Mouse (Mus musculus) midbrain, embryonic 12.5 days (tissue): ENCODE measurements around the gene Cdc42bpg. TPM values are rescaled to one million over a fixed set of nuclear protein-coding genes. Genes with fewer than 3 reads are reported as not detected.
A peak's percentile ranks its signal among the peaks of the same experiment; 100 is the strongest.

ENCODE experiments used
- ATAC-seq: fragments of 200-750 bp; cut with Nextera tagmentation; 2 replicates; pipeline ENCODE4 v1.8.0; 2017; ENCODE audit warnings: low read depth, moderate TSS enrichment, moderate library complexity; ENCODE audit not compliant: low FRiP score
- H3K27ac ChIP-seq: fragments of 300-500 bp; sonication (generic); replicated peaks from 2 replicates; pipeline ENCODE4 v1.5.1; 2016; ENCODE audit warnings: mild to moderate bottlenecking
- H3K27me3 ChIP-seq: fragments of 300-500 bp; sonication (generic); 2 replicates; pipeline ENCODE4 v1.6.1; 2016; ENCODE audit warnings: mild to moderate bottlenecking
- H3K36me3 ChIP-seq: fragments of 300-500 bp; sonication (generic); 2 replicates; pipeline ENCODE4 v1.6.1; 2016
- H3K4me1 ChIP-seq: fragments of 300-500 bp; sonication (generic); 2 replicates; pipeline ENCODE4 v1.6.1; 2016
- H3K4me2 ChIP-seq: fragments of 300-500 bp; sonication (generic); replicated peaks from 2 replicates; pipeline ENCODE4 v1.6.1; 2016; ENCODE audit warnings: mild to moderate bottlenecking, moderate library complexity
- H3K4me3 ChIP-seq: fragments of 300-500 bp; sonication (generic); 2 replicates; pipeline ENCODE4 v1.5.1; 2016; ENCODE audit warnings: mild to moderate bottlenecking
- H3K9ac ChIP-seq: fragments of 300-500 bp; sonication (generic); replicated peaks from 2 replicates; pipeline ENCODE4 v1.6.1; 2016; ENCODE audit warnings: mild to moderate bottlenecking, moderate library complexity
- H3K9me3 ChIP-seq: fragments of 300-500 bp; sonication (generic); 2 replicates; pipeline ENCODE4 v1.6.1; 2016; ENCODE audit warnings: mild to moderate bottlenecking
- WGBS: fragments of 180-500 bp; shearing (Covaris S2); methylation state at CpG from one replicate; pipeline ENCODE4 v1.1.7; 2016; 5-methylcytosine and 5-hydroxymethylcytosine counted together
- microRNA counts: library from miRNA; unstranded; fragments of <30 nt; microRNA quantifications from one replicate; lab custom pipeline; 2017
- microRNA-seq: library from miRNA; unstranded; fragments of <30 nt; microRNA quantifications from one replicate; pipeline ENCODE4, GENCODE M21; 2017
- polyA plus RNA-seq: library from polyadenylated mRNA; unstranded; fragments of >200 nt; fragmentation: Nextera tagmentation; extraction: Ambion mirVana; gene quantifications from 2 replicates; pipeline ENCODE4 v1.2.1, GENCODE M21; 2016

Cdc42bpg gene
- polyA plus RNA-seq, 1 experiment from 2014 or later, result 0.37 TPM

DNA sequence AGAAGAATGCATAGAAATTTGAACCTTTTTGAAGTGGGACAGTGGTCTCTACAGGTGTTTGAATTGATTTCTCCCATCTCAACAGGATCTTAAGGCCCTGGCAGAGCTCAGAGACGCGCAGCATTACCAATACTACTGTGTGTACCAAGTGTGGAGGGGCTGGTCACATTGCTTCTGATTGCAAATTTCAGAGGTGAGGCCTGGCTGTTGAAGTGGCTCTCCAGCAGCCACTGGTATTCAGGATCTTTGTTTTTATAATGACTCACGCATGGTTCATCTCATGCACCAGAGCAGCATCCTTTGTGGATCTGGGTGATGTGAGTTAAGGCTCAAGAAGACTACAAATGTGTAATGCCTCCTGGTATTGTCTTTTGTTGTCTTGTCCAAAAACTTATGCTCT lies 66.2 kb downstream of the Cdc42bpg start:
- Histone ChIP-seq H3K9me3 (no peaks in the 10 kb centered on the region), H3K9ac (no peak overlapping the region), H3K4me3 (no peak overlapping the region), H3K27ac (no peak overlapping the region), H3K36me3 (peaks cover 97% of the 10 kb centered on the region), H3K4me1 (no peaks in the 10 kb centered on the region), H3K4me2 (no peak overlapping the region), H3K27me3 (no peaks in the 10 kb centered on the region)
- WGBS, result 98% methylated on average over 3 of the region's 3 CpGs
- no peak for ATAC-seq

DNA sequence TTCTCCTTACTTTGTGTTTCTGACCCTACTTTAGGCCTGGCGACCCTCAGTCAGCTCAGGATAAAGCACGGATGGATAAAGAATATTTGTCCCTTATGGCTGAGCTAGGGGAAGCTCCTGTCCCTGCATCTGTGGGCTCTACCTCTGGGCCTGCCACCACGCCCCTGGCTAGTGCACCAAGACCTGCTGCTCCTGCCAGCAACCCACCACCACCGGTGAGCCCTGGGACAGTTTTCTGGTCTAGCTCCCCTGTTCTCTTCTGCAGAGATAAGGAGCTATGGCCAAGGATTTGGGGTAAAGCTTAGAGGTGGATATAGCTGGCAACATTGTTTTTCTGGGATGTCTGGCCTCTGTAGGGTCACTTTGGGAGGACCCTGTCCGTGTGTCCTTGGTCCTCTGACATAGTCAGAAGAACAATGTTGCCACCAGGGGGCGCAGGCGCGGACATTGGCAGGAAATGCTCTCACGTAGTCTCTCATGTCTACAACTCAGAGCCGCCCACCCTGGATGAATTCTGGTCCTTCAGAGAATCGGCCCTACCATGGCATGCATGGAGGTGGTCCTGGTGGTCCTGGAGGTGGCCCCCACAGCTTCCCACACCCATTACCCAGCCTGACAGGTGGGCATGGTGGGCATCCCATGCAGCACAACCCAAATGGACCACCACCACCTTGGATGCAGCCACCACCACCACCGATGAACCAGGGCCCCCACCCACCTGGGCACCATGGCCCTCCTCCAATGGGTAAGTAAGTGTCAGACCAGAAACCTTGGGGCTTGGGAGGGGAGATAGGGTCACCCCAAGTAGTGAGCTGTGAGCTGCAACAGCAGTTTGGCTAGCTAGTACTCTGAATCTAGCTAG lies 67.5 kb downstream of the Cdc42bpg start:
- no peaks in the 10 kb centered on the region for H3K27me3 ChIP-seq
- no peak overlapping the region for H3K9ac ChIP-seq
- no peak overlapping the region for H3K4me3 ChIP-seq
- no peak for ATAC-seq
- H3K4me2 ChIP-seq, result no peak overlapping the region
- H3K27ac ChIP-seq, result no peak overlapping the region
- no peaks in the 10 kb centered on the region for H3K4me1 ChIP-seq
- WGBS, result 66% methylated on average over 12 of the region's 12 CpGs
- peaks cover 95% of the 10 kb centered on the region for H3K36me3 ChIP-seq
- H3K9me3 ChIP-seq, result no peaks in the 10 kb centered on the region

DNA sequence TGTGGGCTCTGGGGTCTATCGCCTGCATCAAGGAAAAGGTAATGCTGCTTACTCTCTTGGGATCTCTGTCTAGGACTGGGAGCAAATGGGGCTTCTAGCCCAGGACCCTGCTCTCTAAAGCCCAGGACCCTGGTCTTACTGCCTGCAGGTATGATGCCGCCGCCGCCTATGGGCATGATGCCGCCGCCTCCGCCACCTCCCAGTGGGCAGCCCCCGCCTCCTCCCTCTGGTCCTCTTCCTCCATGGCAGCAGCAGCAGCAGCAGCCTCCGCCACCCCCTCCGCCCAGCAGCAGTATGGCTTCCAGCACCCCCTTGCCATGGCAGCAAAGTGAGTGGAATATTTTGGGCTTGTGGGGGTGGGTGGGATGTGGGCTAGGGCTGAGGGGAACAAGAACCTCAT lies 68.3 kb downstream of the Cdc42bpg start:
- no peaks in the 10 kb centered on the region for H3K27me3 ChIP-seq
- no peaks in the 10 kb centered on the region for H3K4me1 ChIP-seq
- ATAC-seq, result no peak
- H3K4me3 ChIP-seq, result no peak overlapping the region
- no peak overlapping the region for H3K27ac ChIP-seq
- H3K36me3 ChIP-seq, result peaks cover 95% of the 10 kb centered on the region
- H3K9ac ChIP-seq, result no peak overlapping the region
- H3K9me3 ChIP-seq, result no peaks in the 10 kb centered on the region
- 99% methylated on average over 9 of the region's 10 CpGs for WGBS
- no peak overlapping the region for H3K4me2 ChIP-seq

MicroRNAs within 50 kb of the gene (microRNA counts, 519-probe panel; counts per million panel counts)
- not detected for microRNA mmu-miR-192 (lab: Ali Mortazavi, UCI)

Small RNA genes within 50 kb of the gene (microRNA-seq; reads per million reads assigned to microRNA genes)
- gene Mir192, result 96.6 reads per million, percentile 50 among the genes with 10 or more reads in this experiment
- gene Mir194-2, result 106 reads per million, percentile 51 among the genes with 10 or more reads in this experiment
- not detected for gene Mir6989

Other genes starting within 250 kb of the Cdc42bpg start
- 75.8 and 76.4 TPM in 2 replicates for gene Mrpl49, start 248.7 kb upstream of the Cdc42bpg start, polyA plus RNA-seq
- gene Fau, start 248.6 kb upstream of the Cdc42bpg start, polyA plus RNA-seq, result 595 and 628 TPM in 2 replicates
- gene Znhit2, start 245.3 kb upstream of the Cdc42bpg start, polyA plus RNA-seq, result 30.8 and 32.2 TPM in 2 replicates
- gene Tm7sf2, start 238.1 kb upstream of the Cdc42bpg start, polyA plus RNA-seq, result 41.0 and 41.3 TPM in 2 replicates
- gene Vps51, start 229.2 kb upstream of the Cdc42bpg start, polyA plus RNA-seq, result 77.0 and 82.2 TPM in 2 replicates
- gene Tmem262, start 226.4 kb upstream of the Cdc42bpg start, polyA plus RNA-seq, result not detected in 2 replicates
- 2.6 and 3.6 TPM in 2 replicates for gene Gm28374, start 224.2 kb upstream of the Cdc42bpg start, polyA plus RNA-seq
- gene Zfpl1, start 221.5 kb upstream of the Cdc42bpg start, polyA plus RNA-seq, result 67.1 and 75.1 TPM in 2 replicates
- gene Cdca5, start 221.5 kb upstream of the Cdc42bpg start, polyA plus RNA-seq, result 41.5 and 42.1 TPM in 2 replicates
- 0.77 TPM in 1 of 2 replicates, not detected in the other for gene AC131692.1, start 212.0 kb upstream of the Cdc42bpg start, polyA plus RNA-seq
- gene Naaladl1, start 200.7 kb upstream of the Cdc42bpg start, polyA plus RNA-seq, result 0.59 and 0.94 TPM in 2 replicates
- 49.7 and 50.8 TPM in 2 replicates for gene Sac3d1, start 187.8 kb upstream of the Cdc42bpg start, polyA plus RNA-seq
- 29.7 and 30.5 TPM in 2 replicates for gene Snx15, start 178.2 kb upstream of the Cdc42bpg start, polyA plus RNA-seq
- gene Batf2, start 165.5 kb upstream of the Cdc42bpg start, polyA plus RNA-seq, result not detected in 2 replicates
- 90.9 and 96.1 TPM in 2 replicates for gene Arl2, start 164.9 kb upstream of the Cdc42bpg start, polyA plus RNA-seq
- gene Majin, start 122.1 kb upstream of the Cdc42bpg start, polyA plus RNA-seq, result not detected in 2 replicates
- 0.74 TPM in 1 of 2 replicates, not detected in the other for gene Gpha2, start 80.1 kb upstream of the Cdc42bpg start, polyA plus RNA-seq
- 61.3 and 66.1 TPM in 2 replicates for gene Ppp2r5b, start 70.6 kb upstream of the Cdc42bpg start, polyA plus RNA-seq
- gene Atg2a, start 64.8 kb upstream of the Cdc42bpg start, polyA plus RNA-seq, result 13.6 and 14.2 TPM in 2 replicates
- gene Ehd1, start 29.7 kb upstream of the Cdc42bpg start, polyA plus RNA-seq, result 90.8 and 96.9 TPM in 2 replicates
- gene Men1, start 28.5 kb downstream of the Cdc42bpg start, polyA plus RNA-seq, result 99.0 and 103 TPM in 2 replicates
- gene Map4k2, start 34.7 kb downstream of the Cdc42bpg start, polyA plus RNA-seq, result 14.6 and 14.7 TPM in 2 replicates
- gene Sf1, start 57.2 kb downstream of the Cdc42bpg start, polyA plus RNA-seq, result 193 and 205 TPM in 2 replicates
- 2.3 and 2.7 TPM in 2 replicates for gene Pygm, start 77.9 kb downstream of the Cdc42bpg start, polyA plus RNA-seq
- 21.5 and 21.6 TPM in 2 replicates for gene Rasgrp2, start 92.9 kb downstream of the Cdc42bpg start, polyA plus RNA-seq
- 16.0 and 22.5 TPM in 2 replicates for gene Nrxn2, start 112.3 kb downstream of the Cdc42bpg start, polyA plus RNA-seq
- gene Slc22a12, start 236.6 kb downstream of the Cdc42bpg start, polyA plus RNA-seq, result not detected in 2 replicates